Mouse (Mus musculus) retina, embryonic 14.5 days (tissue): ENCODE data around the gene Mcrs1.
"Not testable (repeated sequence)": the region's sequence is repeated elsewhere in the genome, so short reads cannot be mapped to it uniquely, and the experiment has no call there.

Experiments
- DNase-seq: peaks from one replicate; pipeline ENCODE4 v3.0.0-alpha.2; 2015; ENCODE audit warnings: low spot score

Gene Mcrs1

GRCm38 (mm10) chr15:99249938-99250337 lies 1.8 kb downstream of the Mcrs1 start:
- no peak for DNase-seq

DNA sequence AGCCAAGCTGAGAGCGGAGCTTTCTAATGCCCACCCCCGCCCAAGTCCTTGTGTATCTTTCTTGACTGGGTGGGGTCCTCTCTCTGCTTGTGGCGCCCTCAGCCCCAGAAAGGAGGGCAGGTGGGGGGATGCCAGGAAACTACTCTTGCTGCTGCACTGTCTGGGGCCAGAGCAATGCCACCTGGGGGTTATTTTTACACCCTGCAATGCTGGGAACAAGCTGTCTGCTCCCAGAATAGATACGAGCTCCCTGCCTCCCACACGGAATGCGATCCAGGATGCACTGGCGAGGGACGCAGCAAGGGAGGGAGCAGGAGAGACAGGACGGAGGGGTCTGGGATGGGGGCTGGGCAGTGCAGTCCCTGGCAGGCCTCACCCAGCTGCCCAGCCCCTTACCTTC lies 2.8 kb downstream of the Mcrs1 start:
- no peak for DNase-seq

- DNase-seq: not testable (repeated sequence)
Measured at GRCm38 (mm10) chr15:99246736-99247135, 5.0 kb downstream of the Mcrs1 start.

DNA sequence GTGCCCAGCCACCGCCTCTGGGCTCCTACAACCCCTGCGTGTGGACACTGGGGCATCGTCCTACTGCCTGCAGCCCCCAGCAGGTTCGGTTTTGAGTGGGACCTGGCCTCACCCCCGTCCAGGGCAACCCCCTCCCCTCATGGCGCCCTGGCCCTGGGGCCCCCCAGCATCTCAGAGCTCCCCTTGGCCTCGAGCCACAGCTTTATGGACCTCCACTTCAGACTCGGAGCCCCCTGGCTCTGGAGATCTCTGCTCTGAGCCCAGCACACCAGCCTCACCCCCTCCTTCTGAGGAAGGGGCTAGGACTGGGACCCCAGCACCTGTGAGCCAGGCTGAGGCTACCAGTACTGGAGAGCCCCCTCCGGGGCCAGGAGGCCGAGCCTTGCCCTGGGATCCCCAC lies 9.7 kb downstream of the Mcrs1 start:
- DNase-seq: no peak

- no peak for DNase-seq
Measured at GRCm38 (mm10) chr15:99241249-99241648, 10.5 kb downstream of the Mcrs1 start.

GRCm38 (mm10) chr15:99240129-99240528 lies 11.6 kb downstream of the Mcrs1 start:
- no peak for DNase-seq

DNA sequence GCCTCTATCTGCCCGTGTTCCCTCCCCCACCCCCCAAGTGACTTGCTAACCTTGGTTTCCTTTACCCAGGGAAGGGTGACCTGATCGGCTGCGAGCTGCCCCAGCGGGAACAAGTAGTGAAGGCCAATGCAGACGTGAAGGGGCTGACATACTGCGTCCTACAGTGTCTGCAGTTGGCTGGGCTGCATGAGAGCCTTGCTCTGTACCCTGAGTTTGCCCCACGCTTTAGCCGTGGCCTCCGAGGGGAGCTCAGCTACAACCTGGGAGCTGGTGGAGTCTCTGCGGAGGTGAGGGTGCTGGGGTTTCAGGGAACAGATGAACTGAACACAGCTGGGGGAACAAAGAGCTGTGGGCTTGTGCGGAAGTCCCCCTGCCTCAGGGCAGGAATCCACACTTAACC lies 13.8 kb downstream of the Mcrs1 start:
- no peak for DNase-seq

- DNase-seq: no peak
Measured at GRCm38 (mm10) chr15:99234326-99235010, 17.3 kb downstream of the Mcrs1 start.

GRCm38 (mm10) chr15:99233719-99234118 lies 18.0 kb downstream of the Mcrs1 start:
- DNase-seq: no peak

- no peak for DNase-seq
Measured at GRCm38 (mm10) chr15:99231998-99232397, 19.8 kb downstream of the Mcrs1 start.

GRCm38 (mm10) chr15:99226090-99226489 lies 25.7 kb downstream of the Mcrs1 start:
- DNase-seq: no peak

- DNase-seq: peak; percentile 25
Measured at GRCm38 (mm10) chr15:99225081-99225810, 26.5 kb downstream of the Mcrs1 start.

- DNase-seq: peak; percentile 56
Measured at GRCm38 (mm10) chr15:99224208-99224911, 27.4 kb downstream of the Mcrs1 start, which contains the start of gene Kcnh3. TSS of gene Kcnh3 (plus strand) at chr15:99224861.

- peak; percentile 56 for DNase-seq
Measured at GRCm38 (mm10) chr15:99223585-99224207, 28.1 kb downstream of the Mcrs1 start.

- peak; percentile 28 for DNase-seq
Measured at GRCm38 (mm10) chr15:99222794-99223584, 28.8 kb downstream of the Mcrs1 start.

GRCm38 (mm10) chr15:99221315-99221952 lies 30.3 kb downstream of the Mcrs1 start:
- DNase-seq: no peak

DNA sequence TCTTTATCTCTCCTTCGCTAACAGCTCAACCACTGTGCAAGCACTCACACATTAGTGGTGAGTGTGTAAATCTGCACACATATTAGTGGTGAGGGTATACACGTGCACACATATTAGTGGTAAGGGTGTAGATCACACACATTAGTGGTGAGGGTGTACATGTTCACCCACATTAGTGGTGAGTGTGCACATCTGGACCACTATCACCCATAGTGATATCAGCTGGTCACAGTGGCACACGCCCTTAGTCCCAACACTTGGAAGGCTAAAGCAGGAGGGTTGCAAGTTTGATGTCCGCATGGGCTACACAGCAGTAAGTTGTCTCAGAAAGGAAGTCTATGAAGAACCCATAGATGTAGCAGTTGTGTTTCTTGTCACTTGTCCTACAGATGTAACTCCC lies 34.1 kb downstream of the Mcrs1 start:
- no peak for DNase-seq

DNA sequence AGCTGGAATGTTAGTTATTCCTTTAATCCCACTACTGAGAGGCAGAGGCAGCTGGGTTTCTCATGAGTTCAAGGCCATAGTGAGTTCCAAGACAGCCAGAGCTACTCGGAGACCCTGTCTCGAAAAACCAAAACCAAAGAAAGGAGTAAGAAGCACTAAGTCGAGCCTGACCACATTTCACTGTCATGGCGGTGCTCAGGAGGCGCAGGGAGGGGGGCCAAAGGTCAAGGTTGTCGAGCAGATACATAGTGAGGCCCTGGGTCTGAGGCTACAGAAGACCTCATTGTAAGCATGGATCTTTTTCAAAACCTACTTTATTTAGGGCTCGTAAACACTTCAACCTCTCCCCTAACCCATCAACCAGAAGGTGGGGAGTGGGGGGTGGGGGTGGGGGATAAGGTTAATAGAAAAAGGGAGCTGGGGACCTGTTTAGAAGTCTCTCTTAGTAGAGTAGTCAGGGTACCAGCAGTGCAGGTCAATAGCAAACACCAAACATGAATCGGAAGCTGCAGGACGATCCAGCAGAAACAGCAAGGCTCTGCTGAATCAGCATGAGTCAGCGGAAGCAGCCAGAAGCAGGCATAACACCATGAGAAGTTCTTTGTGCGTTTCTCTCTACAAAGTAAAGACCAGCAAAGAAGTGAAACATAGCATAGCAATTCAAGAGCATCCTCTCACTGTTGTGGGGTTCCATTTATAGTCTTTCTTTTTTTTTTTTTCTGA lies 35.9 kb downstream of the Mcrs1 start:
- no peak for DNase-seq

DNA sequence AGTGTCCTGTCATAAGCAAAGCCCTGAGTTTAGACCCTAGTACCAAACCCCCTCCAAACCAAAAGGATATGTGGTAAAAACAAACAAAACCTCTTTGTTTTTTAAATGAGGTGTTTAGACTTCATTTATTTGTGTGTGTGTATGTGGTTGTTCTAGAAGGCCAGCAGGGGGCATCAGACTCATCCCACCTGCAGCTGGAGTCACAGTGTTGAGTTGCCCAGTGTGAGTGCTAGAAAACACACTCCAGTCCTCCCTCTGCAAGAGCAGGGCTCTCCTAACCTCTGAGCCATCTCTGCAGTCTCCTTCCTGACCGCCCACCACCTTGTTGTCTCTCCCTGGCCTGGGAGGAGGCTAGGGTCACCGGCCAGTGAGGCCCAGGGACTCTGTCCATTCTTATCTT lies 36.8 kb downstream of the Mcrs1 start:
- peak; percentile 47 for DNase-seq

DNA sequence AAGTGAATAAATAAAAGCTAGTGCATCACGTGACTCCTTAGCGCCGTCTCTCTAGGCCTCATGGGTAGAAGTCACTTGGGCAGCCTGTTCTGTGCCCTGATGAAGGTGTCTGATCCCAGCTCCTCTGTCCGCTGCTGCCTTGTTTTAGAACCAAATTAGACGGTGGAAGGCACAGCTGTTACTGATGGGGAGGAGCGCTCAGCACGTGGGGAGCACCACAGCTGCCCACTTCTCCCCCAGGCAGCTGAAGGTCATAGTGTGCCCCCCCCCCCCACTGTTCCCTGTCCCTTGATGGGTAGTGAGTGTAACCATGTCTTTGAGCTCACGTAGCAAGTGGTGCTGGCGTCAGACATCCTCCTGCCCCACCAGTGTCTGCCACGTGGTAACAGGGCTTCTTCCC lies 38.6 kb downstream of the Mcrs1 start:
- DNase-seq: no peak
